Mouse (Mus musculus): ENCODE data around the gene Ptpn7.
"Not testable (repeated sequence)": the region's sequence is repeated elsewhere in the genome, so short reads cannot be mapped to it uniquely, and the experiment has no call there.

Ptpn7 gene

DNA sequence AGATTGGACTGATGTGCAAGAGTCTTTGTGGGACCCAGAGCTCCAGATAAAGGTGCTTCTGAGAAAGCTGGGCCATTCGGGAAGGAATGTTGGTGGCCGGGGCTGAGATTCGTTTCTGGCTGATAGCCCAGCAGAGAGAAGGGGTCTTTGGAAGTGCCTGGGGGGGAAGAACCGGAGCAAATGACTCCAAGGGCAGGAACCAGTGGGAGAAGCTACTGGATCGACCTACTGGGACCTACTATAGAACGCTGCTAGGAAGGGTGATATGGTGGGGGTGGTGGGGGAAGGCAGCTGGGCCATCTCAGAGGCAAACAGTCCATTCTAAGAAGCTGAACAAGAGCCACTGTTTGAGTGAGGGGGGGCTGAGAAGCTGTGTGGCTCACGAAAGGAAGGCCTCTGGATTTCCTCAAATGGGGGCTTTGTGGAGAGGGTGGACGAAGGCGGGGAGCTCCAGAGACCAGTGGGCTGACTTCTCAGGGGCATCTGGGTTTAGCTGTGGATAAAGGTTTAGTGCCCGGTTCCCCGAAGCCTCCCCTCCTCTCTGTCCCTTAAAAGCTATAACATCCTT is 27.1 kb downstream of the Ptpn7 start:
- no peak for DNase-seq

DNA sequence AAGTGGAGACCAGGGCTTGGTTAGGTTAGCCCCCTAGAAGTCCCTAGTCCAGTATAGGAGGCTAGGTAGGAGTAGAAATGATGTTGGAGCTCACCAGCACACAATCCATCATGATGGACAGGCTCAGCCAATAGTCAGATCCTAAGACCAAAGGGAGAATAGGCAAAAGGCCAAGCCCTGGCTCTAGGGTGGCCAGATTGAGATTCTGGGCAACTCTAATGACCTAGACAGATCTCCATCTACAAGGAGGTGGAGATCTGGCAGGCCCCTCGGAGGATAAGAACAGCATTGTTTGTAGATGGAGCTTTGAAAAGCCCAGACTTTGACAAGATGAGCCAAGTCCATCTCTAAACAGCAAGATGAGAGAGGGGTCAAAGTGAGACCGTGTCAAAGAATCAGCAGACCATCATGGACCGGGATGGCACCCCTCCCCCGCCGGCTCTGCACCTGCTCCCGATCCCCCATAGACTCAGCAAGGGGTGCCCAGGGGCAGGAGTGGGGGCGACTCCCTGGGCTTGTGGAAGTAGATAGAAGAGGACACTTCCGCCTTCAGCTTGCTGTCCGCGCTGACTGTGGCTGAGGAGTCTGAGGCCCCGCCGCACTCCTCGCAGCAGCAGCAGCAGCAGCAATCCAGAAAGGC is 28.0 kb downstream of the Ptpn7 start:
- no peak for DNase-seq

GRCm38 (mm10) chr1:135162720-135163119 is 30.2 kb downstream of the Ptpn7 start:
- no peak for DNase-seq

GRCm38 (mm10) chr1:135167435-135167834 is 34.9 kb downstream of the Ptpn7 start, which contains the start of gene Gpr37l1:
Gene Gpr37l1, minus strand, starts transcription at chr1:135167681.
- no peak for DNase-seq

GRCm38 (mm10) chr1:135168453-135169200 is 36.1 kb downstream of the Ptpn7 start:
- DNase-seq, result peak; percentile 72

GRCm38 (mm10) chr1:135169556-135170224 is 37.2 kb downstream of the Ptpn7 start:
- DNase-seq, result peak; percentile 67

- DNase-seq, result no peak
Measured at GRCm38 (mm10) chr1:135170299-135170698, 37.8 kb downstream of the Ptpn7 start.

DNA sequence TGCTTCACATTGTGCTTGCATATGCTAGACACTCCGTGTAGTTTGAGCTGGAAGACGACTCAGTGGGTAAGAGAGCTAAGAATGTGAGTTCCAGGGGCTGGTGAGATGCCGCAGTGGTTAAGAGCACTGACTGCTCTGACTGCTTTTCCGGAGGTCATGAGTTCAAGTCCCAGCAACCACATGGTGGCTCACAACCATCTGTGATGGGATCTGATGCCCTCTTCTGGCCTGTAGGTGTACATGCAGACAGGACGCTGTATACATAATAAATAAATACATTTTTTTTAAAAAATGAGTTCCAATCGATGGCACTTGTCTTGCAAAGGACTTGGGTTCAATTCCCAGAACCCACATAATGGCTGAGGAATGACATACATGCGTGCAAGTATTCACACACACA is 38.7 kb downstream of the Ptpn7 start:
- DNase-seq, result no peak

DNA sequence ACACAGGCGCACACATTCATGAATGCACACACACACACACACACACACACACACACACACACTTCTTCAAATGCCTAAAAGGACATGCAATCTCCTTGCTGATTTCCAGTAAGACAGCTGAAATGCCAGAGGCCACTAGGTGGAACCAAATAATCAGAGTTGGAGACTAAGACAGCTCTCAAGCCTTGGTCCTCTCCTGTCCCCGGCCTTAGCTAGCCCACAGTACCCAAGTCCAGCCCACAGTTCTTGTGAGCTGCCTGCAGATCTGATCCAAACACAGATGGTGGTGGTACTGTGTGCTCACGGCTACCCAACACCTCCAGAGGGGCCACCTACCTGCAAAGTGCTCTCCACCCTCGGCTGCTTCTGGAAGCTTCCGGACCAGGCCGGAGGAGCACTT is 39.5 kb downstream of the Ptpn7 start:
- DNase-seq, result peak; percentile 85

GRCm38 (mm10) chr1:135173311-135173710 is 40.8 kb downstream of the Ptpn7 start:
- DNase-seq, result no peak

DNA sequence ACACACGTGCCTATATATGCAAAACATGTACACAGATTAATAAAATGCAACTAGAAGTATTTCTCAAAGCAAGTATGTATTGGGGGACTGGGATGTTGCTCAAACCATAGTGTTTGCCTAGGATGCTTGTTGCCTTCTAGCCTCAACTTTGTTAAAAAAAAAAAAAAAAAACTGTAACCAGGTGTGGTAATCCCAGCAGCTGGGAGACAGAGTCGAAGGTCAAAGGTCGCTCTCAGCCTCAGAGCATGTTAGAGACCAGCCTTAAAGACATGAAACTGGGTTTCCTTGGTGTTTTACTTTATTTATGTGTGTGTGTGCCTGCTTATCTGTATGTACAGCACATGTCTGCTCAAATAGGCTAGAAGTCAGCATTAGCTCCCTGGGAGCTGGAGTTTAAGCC is 42.7 kb downstream of the Ptpn7 start:
- no peak for DNase-seq

- DNase-seq, result peak; percentile 66
Measured at GRCm38 (mm10) chr1:135177724-135178123, 45.2 kb downstream of the Ptpn7 start.

- no peak for DNase-seq
Measured at GRCm38 (mm10) chr1:135178863-135179262, 46.4 kb downstream of the Ptpn7 start.

DNA sequence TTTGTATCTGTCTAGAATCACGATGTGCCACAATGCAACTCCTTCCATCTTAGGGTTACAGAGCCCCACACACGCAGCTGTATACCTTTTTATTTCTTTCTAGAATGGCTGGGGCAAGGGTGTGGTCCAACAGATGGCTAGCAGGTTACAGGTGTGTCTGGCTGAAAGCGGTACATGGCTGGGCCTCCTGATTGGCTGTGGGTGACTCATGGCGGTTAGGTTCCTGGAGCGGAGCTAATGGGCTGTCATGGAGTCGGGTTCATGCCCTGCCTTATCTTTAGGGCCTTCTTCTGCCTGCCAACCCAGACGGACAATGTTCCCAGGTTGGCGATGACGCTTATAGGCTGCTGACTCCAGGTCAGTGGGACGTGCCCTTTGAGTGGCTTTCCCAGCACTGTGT is 48.3 kb downstream of the Ptpn7 start:
- no peak for DNase-seq

GRCm38 (mm10) chr1:135181275-135181674 is 48.8 kb downstream of the Ptpn7 start:
- no peak for DNase-seq

DNA sequence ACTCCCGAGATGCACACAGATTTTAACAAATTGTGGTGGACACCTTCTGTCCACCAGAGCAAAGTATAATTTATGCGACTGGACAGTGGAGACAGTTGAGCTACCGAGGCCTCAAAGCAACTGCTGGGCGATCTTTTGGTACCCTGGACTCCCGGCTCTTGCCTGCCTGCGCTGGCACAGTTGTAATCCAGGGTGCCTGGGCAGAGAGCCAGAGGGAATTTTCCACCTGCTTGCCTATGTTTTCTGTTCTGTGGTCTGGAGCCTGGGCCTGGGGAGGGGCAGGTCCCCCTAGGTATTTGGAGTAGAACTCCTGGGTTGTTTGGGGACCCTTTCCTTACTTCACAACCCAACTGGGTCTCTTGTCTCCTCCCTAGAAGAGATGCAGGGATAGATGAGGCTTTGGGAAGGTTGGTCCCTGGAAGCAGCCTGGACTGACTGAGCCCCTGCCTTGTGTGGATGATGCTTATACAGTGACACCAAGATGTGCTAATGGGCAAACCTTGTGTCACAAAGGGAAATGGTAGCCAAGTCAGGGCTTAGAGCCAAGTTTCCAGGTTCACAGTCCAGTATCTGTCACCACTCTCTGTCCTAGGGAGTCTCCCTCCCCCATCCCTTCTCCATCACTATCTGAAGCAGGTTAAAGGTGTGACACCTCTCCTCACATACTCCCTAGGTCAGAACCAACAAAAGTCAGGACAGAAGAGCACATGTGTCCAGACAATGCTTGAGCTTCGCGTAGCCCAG is 49.6 kb downstream of the Ptpn7 start:
- peak; percentile 83 for DNase-seq

DNA sequence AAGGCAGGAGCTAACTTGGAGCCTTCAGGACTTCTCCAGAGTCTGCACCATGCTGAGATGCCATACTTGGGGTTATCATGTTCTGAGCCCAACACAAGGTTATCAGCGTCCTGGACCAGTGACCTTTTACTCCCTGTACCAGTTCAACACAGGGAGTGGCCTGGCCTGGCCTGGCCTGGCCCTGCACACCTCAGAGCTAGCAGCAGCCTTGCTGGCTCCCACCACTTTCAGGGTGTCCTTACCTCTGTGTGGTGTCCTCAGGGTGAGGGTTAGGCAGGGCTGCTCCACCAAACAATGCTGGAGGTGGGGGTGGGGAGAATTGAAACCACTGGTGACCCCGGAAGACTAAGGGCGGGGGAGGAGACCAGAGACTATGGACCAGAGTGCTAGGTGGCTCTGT is 50.5 kb downstream of the Ptpn7 start:
- DNase-seq, result no peak

DNA sequence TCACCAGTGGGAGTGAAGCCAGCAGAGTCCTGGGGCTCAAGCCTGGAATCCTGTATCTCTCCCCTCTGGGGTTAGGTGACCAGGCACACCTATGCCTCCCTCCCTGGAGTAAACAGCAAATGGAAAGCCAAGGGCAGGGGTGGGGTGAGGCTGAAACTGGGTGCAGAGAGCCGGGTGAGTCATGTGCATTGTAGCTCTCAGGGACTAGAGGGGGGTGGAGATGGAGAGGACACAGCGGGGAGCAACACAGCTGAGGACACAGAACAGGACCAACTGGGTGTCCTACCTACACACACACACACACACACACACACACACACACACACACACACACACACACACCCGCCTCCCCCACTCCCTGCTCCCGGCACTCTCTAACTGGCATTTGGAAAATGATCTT is 50.9 kb downstream of the Ptpn7 start:
- DNase-seq, result no peak

DNA sequence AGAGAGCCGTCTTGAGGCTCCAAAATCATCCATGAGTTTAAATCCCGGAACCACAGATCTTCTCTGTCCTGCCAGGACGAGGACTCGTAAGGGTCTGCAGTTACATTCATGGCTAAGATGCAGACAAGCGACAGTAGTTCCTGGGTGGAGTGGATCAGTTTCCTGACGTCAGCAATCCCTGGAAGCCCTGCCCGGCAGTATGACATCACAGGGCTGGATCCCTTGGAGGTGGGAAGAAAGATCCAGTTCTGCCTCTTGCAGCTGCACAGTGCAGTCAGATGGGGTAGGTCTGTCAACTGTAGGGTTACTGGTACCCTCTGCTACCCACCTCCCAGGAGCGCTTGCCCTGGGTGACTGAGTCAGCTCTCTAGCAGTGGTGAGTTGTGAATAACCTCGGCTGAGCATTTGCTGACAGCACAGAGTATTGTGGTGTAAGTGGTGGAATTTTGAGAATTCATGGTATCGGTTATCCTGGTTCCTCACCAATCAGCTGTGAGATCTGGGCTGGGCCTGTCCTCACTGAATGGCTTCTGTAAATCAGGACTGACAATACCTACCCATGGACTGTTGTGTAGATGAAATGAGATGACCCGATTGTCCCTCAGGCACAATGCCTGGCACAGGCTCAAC is 51.6 kb downstream of the Ptpn7 start:
- DNase-seq, result no peak

GRCm38 (mm10) chr1:135185936-135186335 is 53.4 kb downstream of the Ptpn7 start:
- no peak for DNase-seq

DNA sequence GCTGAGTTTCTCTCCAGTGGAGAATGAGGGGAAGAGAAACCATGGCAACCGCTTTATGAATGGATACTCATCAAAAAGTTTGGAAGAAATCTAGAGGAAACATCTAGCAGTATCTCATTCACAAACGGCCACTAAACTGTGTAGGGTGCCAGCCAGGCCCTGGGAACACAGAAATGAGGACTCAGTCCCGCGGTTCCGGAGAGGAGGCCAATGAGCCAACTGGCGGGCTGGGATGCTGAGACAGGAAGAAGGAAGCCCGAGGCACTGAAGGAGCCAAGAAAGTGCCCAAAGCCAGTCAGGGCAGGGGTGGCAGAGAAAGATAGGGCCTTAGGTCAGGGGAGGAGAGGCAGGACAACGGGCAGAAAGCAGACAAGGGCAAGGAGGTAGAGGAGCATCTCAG is 53.9 kb downstream of the Ptpn7 start:
- no peak for DNase-seq

- DNase-seq, result not testable (repeated sequence)
Measured at GRCm38 (mm10) chr1:135187016-135187415, 54.5 kb downstream of the Ptpn7 start.
